Mouse (Mus musculus) spleen, postnatal 36 days (tissue): ENCODE measurements at regions not wholly inside any gene's neighbourhood (a gene's known extent, or its start where the extent isn't known, plus 50 kb on each side); places are given as distances from the start of the nearest gene placed in this dataset.

ENCODE experiments used
- DNase-seq, 2 experiments: peaks; one replicate each; pipeline ENCODE4 v3.0.0; 2022; ENCODE audit warnings: low spot score in 2 of 2, mixed read lengths in 1 of 2

- DNase-seq: no peak
Measured at GRCm38 (mm10) chr13:101127262-101127661, 294.0 kb upstream of the Slc30a5 start.

- DNase-seq: no peak
Measured at GRCm38 (mm10) chr13:101117311-101117710, 284.1 kb upstream of the Slc30a5 start.

- DNase-seq: no peak
Measured at GRCm38 (mm10) chr13:101115296-101115695, 282.1 kb upstream of the Slc30a5 start.

- no peak for DNase-seq
Measured at GRCm38 (mm10) chr13:101112176-101112575, 278.9 kb upstream of the Slc30a5 start.

GRCm38 (mm10) chr13:101111773-101112172 is 278.5 kb upstream of the Slc30a5 start:
- DNase-seq: no peak

GRCm38 (mm10) chr13:101100621-101101020 is 267.4 kb upstream of the Slc30a5 start:
- DNase-seq: no peak

- DNase-seq: no peak
Measured at GRCm38 (mm10) chr13:101096856-101097255, 263.6 kb upstream of the Slc30a5 start.

- DNase-seq: no peak
Measured at GRCm38 (mm10) chr13:101096221-101096620, 263.0 kb upstream of the Slc30a5 start.

- DNase-seq: no peak
Measured at GRCm38 (mm10) chr13:101095057-101095831, 262.0 kb upstream of the Slc30a5 start.

GRCm38 (mm10) chr13:101092743-101093131 is 259.5 kb upstream of the Slc30a5 start:
- no peak for DNase-seq

- no peak for DNase-seq
Measured at GRCm38 (mm10) chr13:101092033-101092742, 259.0 kb upstream of the Slc30a5 start.

- no peak for DNase-seq
Measured at GRCm38 (mm10) chr13:101085182-101085581, 252.0 kb upstream of the Slc30a5 start.

GRCm38 (mm10) chr13:101084193-101084592 is 251.0 kb upstream of the Slc30a5 start:
- DNase-seq: no peak

- DNase-seq: no peak
Measured at GRCm38 (mm10) chr13:101083416-101083815, 250.2 kb upstream of the Slc30a5 start.

GRCm38 (mm10) chr13:101068489-101068888 is 235.3 kb upstream of the Slc30a5 start:
- DNase-seq: no peak

GRCm38 (mm10) chr13:101062582-101062981 is 229.4 kb upstream of the Slc30a5 start:
- no peak for DNase-seq

- DNase-seq: no peak
Measured at GRCm38 (mm10) chr13:101061233-101062144, 228.3 kb upstream of the Slc30a5 start.

- no peak for DNase-seq
Measured at GRCm38 (mm10) chr13:101049511-101049910, 216.3 kb upstream of the Slc30a5 start.

- no peak for DNase-seq
Measured at GRCm38 (mm10) chr13:101032594-101032993, 199.4 kb upstream of the Slc30a5 start.

GRCm38 (mm10) chr13:101026043-101026442 is 192.8 kb upstream of the Slc30a5 start:
- DNase-seq: no peak

GRCm38 (mm10) chr13:101025488-101025887 is 192.3 kb upstream of the Slc30a5 start:
- no peak for DNase-seq

- DNase-seq: no peak
Measured at GRCm38 (mm10) chr13:101024971-101025370, 191.7 kb upstream of the Slc30a5 start.
